Mouse (Mus musculus) cerebellum, postnatal 10 days (tissue): Measurements from ENCODE around the gene Nr2f1.

ENCODE experiments used
- DNase-seq, 2 experiments: peaks; one replicate each; pipeline ENCODE4 v3.0.0; 2021; ENCODE audit warnings: mixed read lengths in 2 of 2

Nr2f1 gene

GRCm38 (mm10) chr13:78198871-78199641 lies 501 bp downstream of the Nr2f1 start:
- peak; percentile 77 to 82 for DNase-seq

GRCm38 (mm10) chr13:78198391-78198870 lies 1.1 kb downstream of the Nr2f1 start:
- peak; percentile 71 to 72 for DNase-seq

- peak; percentile 64 to 71 for DNase-seq
These were observed 1.7 kb downstream of the Nr2f1 start for GRCm38 (mm10) chr13:78197819-78198390.

GRCm38 (mm10) chr13:78197286-78197818 lies 2.2 kb downstream of the Nr2f1 start:
- peak in 1 of 2 experiments; percentile 33 for DNase-seq

- no peak for DNase-seq
These were observed 3.2 kb downstream of the Nr2f1 start for GRCm38 (mm10) chr13:78196236-78196796.

GRCm38 (mm10) chr13:78195601-78196115 lies 3.9 kb downstream of the Nr2f1 start:
- DNase-seq: no peak

- DNase-seq: peak; percentile 71 to 75
These were observed 4.5 kb downstream of the Nr2f1 start for GRCm38 (mm10) chr13:78194850-78195600.

- peak in 1 of 2 experiments; percentile 5 for DNase-seq
These were observed 5.3 kb downstream of the Nr2f1 start for GRCm38 (mm10) chr13:78194135-78194849.

- peak; percentile 56 to 62 for DNase-seq
These were observed 6.3 kb downstream of the Nr2f1 start for GRCm38 (mm10) chr13:78193211-78193610.

GRCm38 (mm10) chr13:78189586-78189985 lies 10.0 kb downstream of the Nr2f1 start:
- peak in 1 of 2 experiments; percentile 8 for DNase-seq

GRCm38 (mm10) chr13:78187833-78188232 lies 11.7 kb downstream of the Nr2f1 start:
- DNase-seq: peak in 1 of 2 experiments; percentile 0

GRCm38 (mm10) chr13:78186340-78186946 lies 13.1 kb downstream of the Nr2f1 start:
- peak; percentile 65 to 71 for DNase-seq

- no peak for DNase-seq
These were observed 14.6 kb downstream of the Nr2f1 start for GRCm38 (mm10) chr13:78184786-78185466.

GRCm38 (mm10) chr13:78183986-78184385 lies 15.6 kb downstream of the Nr2f1 start:
- peak in 1 of 2 experiments; percentile 59 for DNase-seq

GRCm38 (mm10) chr13:78183004-78183403 lies 16.6 kb downstream of the Nr2f1 start:
- no peak for DNase-seq

GRCm38 (mm10) chr13:78181930-78182558 lies 17.5 kb downstream of the Nr2f1 start:
- peak; percentile 55 to 65 for DNase-seq

- peak; percentile 64 to 66 for DNase-seq
These were observed 18.3 kb downstream of the Nr2f1 start for GRCm38 (mm10) chr13:78181071-78181929.

- DNase-seq: no peak
These were observed 19.3 kb downstream of the Nr2f1 start for GRCm38 (mm10) chr13:78180261-78180660.
